Mouse (Mus musculus) cerebellum, adult 11-12 months (tissue): ENCODE measurements at regions not wholly inside any gene's neighbourhood (a gene's known extent, or its start where the extent isn't known, plus 50 kb on each side); places are given as distances from the start of the nearest gene placed in this dataset.

Experiments
- DNase-seq: peaks from one replicate; pipeline ENCODE4 v3.0.0; 2022

- DNase-seq = no peak
Observed at GRCm38 (mm10) chr1:83723096-83723495, 315.1 kb upstream of the Sphkap start.

GRCm38 (mm10) chr1:83720166-83720565, 312.2 kb upstream of the Sphkap start:
- peak; percentile 26 for DNase-seq

GRCm38 (mm10) chr1:83717056-83717455, 309.1 kb upstream of the Sphkap start:
- peak; percentile 61 for DNase-seq

GRCm38 (mm10) chr1:83701696-83702404, 293.9 kb upstream of the Sphkap start:
- DNase-seq = no peak

- DNase-seq = no peak
Observed at GRCm38 (mm10) chr1:83697422-83697821, 289.4 kb upstream of the Sphkap start.

GRCm38 (mm10) chr1:83685221-83685620, 277.2 kb upstream of the Sphkap start:
- DNase-seq = no peak

- DNase-seq = no peak
Observed at GRCm38 (mm10) chr1:83665326-83665725, 257.3 kb upstream of the Sphkap start.

GRCm38 (mm10) chr1:83661808-83662802, 254.1 kb upstream of the Sphkap start:
- no peak for DNase-seq

GRCm38 (mm10) chr1:83653661-83654060, 245.7 kb upstream of the Sphkap start:
- DNase-seq = no peak

- no peak for DNase-seq
Observed at GRCm38 (mm10) chr1:83645606-83646005, 237.6 kb upstream of the Sphkap start.

- DNase-seq = peak; percentile 9
Observed at GRCm38 (mm10) chr1:83642656-83643055, 234.7 kb upstream of the Sphkap start.

- no peak for DNase-seq
Observed at GRCm38 (mm10) chr1:83636051-83636450, 228.1 kb upstream of the Sphkap start.

- peak; percentile 22 for DNase-seq
Observed at GRCm38 (mm10) chr1:83631798-83632197, 223.8 kb upstream of the Sphkap start.

GRCm38 (mm10) chr1:83631394-83631793, 223.4 kb upstream of the Sphkap start:
- no peak for DNase-seq

GRCm38 (mm10) chr1:83587258-83587657, 179.3 kb upstream of the Sphkap start:
- no peak for DNase-seq

GRCm38 (mm10) chr1:83583041-83583440, 175.0 kb upstream of the Sphkap start:
- no peak for DNase-seq

- no peak for DNase-seq
Observed at GRCm38 (mm10) chr1:83569991-83570390, 162.0 kb upstream of the Sphkap start.

GRCm38 (mm10) chr1:83568746-83569145, 160.7 kb upstream of the Sphkap start:
- DNase-seq = no peak

- DNase-seq = no peak
Observed at GRCm38 (mm10) chr1:83551617-83552016, 143.6 kb upstream of the Sphkap start.

- peak; percentile 60 for DNase-seq
Observed at GRCm38 (mm10) chr1:83535461-83535860, 127.5 kb upstream of the Sphkap start.

GRCm38 (mm10) chr1:83527803-83528202, 119.8 kb upstream of the Sphkap start:
- no peak for DNase-seq

- DNase-seq = no peak
Observed at GRCm38 (mm10) chr1:83509356-83509755, 101.4 kb upstream of the Sphkap start.

GRCm38 (mm10) chr1:83505386-83505785, 97.4 kb upstream of the Sphkap start:
- DNase-seq = peak; percentile 94

- DNase-seq = no peak
Observed at GRCm38 (mm10) chr1:83496888-83497287, 88.9 kb upstream of the Sphkap start.
